Mouse (Mus musculus): ENCODE results near the gene Alox12.
A peak's percentile ranks its signal among the peaks of the same experiment; 100 is the strongest.

Gene Alox12

DNA sequence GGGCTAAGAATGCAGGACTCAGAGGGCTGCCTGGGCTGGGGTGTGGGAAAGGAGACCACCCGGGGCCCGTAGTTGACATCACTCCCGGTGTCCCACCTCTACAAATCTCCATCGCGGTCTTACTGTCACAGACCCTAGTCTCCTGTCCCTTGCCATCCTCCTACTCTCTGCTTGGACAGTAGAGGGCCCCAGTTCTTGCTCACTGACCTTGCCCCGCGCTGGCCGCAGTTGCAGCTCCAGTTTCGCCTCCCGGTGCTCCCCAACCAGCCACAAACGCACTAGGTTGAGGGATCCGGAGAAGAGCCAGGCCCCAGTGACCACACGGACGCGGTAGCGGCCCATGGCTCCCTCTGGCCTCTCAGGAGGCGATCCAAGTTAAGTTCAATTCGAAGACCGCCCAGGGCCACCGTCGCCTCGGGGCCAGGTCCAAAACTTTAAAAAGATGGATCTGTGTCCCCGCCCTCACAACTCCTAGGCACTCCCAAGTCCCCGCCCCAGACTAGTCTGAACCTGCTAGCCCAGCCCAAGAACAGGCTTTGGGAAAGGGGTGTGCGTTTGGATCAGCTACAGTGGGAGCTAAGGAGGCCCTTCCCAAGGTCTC lies at the start of gene Alox12:
Gene Alox12 (minus strand): TSS at position 423 of the 601 bp plus-strand sequence.
- DNase-seq (ENCODE audit: low read depth) = no peak

DNA sequence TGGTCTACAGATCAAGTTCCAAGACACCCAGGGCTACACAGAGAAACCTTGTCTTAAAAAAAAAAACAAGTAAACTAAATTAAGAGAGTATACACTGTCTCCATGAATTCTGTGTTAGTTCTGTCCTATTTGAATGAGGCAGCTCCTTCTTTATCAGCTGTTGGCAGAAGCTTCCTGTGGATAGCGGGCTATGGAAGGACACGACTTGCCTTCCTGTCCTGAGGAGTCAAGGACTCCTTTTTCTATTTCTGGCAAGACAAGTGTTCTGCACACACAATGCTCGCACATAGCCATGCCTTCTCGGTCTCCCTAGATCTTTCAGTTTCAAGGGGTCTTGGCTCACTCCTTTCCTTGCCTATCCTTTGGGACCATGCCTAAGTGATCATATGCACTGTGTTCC lies 47.1 kb upstream of the Alox12 start:
- peak; percentile 63 for DNase-seq (ENCODE audit: low read depth)

DNA sequence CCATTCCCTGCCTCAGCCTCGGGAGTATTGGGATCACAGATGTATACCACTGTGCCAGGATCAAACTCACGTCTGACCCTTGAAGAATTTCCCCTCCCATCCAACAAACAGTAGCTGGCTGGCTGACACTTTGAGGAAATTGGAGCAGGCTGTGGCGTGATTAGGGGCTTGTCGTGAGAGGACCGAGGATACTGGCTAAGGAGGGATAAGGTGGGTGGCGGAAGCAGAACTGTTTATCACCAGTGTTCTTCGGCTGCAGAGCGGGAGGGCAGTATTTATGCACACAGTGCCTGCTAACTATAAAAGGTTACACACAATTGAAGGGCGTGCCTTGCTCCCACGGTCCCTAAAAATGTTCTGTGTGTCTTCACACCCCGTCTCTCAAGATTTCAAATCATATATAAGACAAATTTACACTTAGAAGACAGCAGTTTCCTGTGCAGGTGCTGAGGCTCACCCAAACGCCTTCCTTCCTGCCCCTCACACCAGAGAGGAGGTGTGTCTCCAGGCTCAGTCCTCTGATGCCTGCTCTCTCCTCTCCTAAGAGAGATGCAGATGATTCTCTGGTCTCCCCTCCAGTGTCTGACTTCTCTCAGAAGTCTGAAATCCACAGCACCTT lies 42.8 kb upstream of the Alox12 start:
- no peak for DNase-seq (ENCODE audit: low read depth)

DNA sequence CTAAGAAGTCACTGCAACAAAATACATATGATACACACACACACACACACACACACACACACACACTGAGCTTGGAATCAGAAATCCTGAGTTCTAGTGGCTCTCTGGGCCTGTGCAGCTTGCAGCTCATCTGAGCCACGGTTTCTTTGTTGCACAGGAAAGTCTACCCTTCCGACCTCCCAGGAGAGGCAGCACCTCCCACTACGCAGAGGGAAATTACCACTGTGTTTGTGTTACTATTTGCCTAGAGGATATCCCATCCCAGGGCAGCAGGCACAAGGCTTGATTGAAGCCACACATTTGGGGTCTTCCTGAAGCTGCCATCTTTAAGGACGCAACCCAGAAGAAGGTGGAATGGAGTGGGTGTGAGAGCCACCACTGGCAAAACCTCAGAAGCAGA lies 42.3 kb upstream of the Alox12 start:
- DNase-seq (ENCODE audit: low read depth) = no peak

DNA sequence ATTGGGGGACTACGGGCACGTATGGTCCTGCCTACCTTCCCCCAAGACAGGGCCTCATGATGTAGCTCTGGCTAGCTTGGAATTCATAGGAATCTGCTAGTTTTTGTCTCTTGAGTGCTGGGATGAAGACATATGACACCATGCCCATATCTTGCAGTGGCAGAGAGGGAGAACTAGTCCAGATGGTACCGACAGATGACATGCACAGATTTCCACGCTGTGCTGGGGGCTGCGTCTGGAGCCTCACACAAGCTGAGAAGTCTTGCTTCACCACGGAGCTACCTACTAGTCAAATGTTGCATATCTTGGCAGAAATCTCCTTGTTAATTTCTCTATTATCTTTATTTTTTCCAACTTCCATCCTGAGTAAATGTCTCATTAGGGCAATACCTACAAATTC lies 38.7 kb upstream of the Alox12 start:
- no peak for DNase-seq (ENCODE audit: low read depth)

DNA sequence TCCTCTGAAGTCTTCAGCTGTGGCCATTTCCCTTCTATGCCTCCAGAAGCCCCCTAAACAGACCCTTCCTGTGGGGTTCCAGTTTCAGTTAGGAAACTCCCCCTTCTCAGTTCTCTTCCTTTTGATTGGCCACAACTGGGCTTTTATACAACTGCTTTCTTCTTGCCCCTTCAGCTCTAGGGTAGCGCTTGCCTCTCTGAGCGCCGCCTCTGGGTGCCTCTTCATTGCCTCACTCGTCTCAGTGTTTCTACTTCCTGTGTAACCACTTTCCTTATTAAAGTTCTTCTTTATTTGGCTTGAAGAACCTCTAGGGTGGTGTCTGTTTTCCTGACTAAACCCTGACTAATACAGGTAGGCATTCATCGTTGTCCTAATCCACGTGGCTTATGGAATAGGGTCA lies 36.1 kb upstream of the Alox12 start:
- no peak for DNase-seq (ENCODE audit: low read depth)

DNA sequence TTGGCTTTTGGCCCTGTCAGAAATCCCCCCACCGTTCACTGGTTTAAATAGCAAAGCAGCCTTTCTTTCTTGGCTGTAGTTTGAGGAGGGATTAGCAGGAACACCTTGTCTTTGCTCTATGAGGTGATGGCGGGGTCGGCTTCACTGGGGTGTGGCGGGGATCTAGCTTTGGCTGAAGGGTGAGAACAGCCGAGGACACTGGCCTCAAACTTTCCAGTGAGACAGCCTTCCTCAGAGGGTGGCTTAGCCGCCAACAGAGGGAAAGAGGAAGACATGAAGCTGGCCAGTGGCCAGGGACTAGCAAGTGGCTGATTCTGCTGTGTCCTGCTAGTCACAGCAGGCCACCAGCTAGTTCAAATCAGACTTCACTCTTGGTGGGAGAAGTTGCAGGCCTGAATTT lies 34.1 kb upstream of the Alox12 start:
- peak; percentile 57 for DNase-seq (ENCODE audit: low read depth)

DNA sequence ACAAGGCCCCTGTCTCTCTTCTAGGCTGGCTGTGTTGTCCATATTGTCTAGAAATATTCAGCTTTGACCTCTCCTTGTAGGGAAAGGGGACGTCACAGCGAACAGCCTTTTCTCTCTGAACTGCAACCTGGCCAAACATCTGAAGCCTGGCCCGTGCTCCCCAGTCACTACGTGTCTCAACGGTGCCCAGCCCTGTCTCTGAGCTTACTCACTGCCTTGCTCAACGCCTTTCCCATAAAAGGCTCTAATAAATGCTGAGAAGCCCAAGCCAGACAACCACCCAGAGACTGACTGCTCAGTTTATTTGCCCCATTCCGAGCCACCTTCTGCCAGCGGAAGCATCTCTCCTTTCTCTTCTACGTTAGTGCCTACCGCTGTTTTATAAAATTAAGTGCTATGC lies 32.9 kb upstream of the Alox12 start:
- DNase-seq (ENCODE audit: low read depth) = no peak

DNA sequence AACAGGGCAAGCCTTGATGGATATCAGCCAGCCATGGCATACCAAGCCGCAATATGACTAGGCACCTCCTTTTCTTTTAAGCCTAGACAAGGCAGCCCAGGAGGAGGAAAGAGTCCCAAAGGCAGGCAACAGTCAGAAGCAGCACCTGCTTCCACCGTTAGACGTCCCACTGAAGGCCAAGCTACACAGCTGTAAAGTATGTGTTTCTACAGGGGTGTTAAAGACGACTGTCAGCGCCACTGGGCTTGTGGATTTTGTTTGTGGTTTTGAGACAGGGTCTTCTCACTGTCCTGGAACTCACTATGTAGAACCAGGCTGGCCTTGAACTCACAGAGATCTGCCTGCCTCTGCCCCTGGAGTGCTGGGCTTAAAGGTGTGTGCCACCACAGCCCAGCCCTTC lies 30.5 kb upstream of the Alox12 start:
- DNase-seq (ENCODE audit: low read depth) = no peak

DNA sequence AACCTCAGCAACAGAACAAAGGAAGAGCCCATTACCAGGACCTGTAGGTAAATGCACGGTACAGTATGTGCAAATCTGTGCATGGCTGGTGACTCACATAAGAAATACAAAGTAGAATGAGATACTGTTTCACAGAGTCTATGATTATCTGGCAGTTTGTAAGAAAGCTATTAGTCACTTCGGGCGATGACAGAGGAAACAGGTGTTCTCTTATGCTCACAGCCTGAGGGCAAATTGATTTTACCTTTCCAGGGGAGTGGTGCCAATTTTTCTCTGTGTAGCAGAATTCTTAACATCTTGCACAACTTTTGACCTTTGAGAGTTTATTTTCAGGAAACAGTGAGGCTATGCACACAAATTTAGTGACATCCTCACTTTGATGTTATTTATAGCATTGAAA lies 29.6 kb upstream of the Alox12 start:
- DNase-seq (ENCODE audit: low read depth) = peak; percentile 59

DNA sequence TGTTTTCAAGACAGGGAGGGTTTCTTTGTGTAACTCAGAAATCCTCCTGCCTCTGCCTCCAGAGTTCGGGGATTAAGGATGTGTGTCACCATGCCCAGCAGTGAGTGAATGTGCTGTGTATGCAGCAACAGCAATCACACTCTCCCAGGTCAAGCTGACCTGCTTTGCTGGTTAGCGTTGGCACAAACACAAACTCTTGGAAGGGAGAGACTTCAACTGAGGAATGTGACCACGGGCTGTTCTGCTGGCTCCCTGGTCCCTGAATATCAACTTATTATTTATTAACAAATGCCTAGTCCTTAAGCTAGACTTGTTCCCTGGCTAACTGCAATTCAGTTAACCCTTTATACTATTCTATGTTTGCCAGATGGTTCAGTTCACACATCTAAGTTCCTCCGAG lies 28.5 kb upstream of the Alox12 start:
- DNase-seq (ENCODE audit: low read depth) = no peak

DNA sequence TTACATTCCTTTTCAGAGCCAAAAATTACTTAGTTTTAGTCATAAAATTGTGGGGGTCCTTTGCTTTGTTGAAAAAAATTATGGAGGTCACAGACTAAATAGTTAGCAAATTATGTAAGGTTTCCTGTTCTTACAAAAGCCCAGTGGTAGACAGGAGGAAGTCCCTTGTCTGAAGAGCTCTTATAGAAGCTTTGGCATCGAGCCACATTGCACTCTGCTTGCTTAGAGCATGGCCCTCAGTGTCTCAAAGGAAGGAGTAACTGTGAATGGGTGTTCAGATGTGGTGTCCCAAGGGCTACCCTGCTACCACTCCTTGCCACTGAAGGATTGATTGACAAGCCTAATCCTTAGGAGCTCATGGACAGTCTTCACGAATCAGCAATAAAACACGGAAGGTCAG lies 25.3 kb upstream of the Alox12 start:
- DNase-seq (ENCODE audit: low read depth) = peak; percentile 76

DNA sequence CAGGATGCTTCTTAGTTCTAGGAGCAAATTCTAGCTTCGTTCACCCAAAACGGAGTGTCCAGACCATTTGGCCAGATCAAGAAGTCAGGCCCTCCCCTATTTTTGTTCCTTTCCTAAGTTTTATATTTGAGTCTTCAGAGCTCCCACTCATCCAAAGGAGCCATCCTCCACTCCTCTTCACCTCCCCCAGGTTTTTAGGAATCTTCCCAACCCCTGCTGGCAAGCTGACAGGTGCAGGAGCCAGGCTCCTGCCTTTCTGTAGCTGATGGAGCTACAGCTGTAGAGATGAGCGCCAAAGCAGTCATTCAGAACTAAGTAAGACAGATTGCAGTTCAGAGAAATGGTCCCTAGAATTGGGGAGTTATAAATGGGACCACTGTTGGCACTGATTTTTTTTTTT lies 23.8 kb upstream of the Alox12 start:
- no peak for DNase-seq (ENCODE audit: low read depth)

DNA sequence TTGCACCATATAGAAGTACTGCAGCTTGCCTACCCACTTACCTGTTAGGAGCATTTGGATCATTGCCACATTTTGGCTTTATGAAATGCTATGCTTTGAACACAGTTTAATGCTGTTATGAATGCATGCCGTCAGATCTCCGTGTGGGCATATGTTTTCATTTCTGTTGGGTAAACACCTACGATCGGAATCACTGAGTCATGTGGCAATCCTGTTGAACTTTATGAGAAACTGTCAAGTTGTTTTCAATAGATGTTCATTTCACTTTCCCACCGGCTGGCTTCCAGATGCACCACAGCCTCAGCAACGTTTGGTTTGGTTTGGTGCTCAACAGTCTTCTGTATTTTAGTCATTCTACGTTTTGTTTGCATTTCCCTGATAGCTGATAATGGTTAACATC lies 16.5 kb upstream of the Alox12 start:
- no peak for DNase-seq (ENCODE audit: low read depth)

DNA sequence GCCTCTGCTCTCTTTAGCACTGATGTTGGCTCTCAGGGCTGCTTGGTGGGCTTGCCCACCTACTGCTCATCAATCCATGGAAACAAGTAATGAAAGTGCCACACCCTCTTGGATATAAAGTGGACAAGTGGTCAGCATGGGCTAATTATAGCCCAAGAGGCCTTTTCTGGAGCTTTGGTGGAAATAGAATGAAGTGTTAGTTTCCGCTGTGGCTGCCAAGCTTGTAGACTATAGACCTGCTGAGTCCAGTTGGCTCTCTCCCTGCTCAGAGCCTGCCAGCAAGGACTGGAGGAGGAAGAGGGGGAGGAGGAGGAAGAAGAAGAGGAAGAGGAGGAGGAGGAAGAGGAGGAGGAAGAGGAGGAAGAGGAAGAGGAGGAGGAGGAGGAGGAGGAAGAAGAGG lies 11.3 kb upstream of the Alox12 start:
- DNase-seq (ENCODE audit: low read depth) = no peak

DNA sequence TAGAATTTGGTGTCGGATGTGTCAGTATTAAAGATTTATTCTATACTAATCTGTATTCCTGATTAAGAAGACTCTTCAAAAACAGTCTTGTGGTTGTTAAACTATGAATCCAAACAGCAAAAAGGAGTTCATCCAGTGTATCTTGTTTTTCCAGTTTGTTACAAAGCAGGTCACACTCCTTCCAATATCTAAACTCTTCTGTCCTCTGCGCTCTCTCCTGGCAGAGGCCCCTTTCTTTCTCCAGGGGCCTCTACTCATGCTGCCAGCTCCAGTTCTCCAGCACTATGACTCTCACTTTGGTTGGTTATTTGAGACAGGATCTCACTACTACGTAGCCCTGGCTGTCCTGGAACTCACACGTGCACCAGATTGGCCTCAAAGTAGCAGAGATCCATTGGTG lies 10.7 kb upstream of the Alox12 start:
- no peak for DNase-seq (ENCODE audit: low read depth)

DNA sequence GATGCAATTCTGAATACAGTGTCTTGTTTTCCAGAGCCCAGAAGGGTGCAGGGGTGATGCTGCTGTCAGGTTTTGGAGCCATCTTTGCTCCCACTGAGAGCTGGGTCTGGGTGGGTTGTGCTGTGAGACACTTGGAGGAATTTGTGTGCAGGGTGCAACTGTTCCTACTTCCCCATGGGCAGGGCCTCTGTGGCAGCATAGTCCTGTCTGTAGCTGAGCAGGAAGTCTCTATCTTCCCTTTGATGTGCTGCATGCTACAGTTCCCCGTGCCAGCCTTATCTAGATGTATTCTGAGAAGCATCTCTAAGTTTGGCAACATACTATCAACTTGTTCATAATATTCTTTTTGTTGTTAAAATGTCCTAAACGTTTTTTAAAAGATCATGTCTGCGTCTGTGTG lies 10.1 kb upstream of the Alox12 start:
- DNase-seq (ENCODE audit: low read depth) = no peak

DNA sequence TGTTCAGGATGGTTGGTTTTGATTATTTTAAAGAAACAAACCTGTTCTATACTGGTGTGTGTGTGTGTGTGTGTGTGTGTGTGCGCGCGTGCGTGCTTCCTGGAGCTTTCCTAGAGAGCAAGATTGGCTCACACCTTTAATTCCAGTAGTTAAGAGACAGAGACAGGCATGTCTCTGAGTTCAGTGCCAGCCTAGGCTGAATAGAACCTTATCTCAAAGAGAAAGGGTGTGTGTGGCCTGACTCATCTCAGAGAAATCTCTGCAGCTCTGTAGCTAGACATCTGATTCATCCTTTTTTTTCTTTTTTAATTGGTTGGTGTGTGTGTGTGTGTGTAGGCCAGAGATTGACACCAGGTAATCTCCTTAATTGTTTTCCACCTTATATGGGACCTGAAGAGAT lies 3.9 kb upstream of the Alox12 start:
- DNase-seq (ENCODE audit: low read depth) = no peak

DNA sequence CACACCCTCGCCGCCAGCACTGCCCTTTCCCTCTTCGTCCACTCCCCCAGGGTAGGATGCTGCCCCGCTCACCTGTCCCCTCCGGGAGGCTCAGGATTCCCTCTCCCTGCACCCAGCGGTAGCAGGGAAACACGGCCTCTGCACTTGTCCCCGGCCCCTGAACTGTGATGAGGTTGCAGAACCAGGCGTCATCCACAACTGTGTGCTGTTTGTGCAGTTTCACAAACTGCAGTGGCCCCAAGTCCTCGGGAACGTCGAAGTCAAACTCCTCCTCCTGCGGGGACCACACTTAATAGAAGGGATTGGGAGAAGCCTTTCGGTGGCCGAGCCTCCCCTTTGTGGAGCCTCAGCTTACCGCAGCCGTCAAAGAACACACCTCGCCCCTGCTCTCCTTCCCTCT lies 816 bp downstream of the Alox12 start:
- DNase-seq (ENCODE audit: low read depth) = no peak

DNA sequence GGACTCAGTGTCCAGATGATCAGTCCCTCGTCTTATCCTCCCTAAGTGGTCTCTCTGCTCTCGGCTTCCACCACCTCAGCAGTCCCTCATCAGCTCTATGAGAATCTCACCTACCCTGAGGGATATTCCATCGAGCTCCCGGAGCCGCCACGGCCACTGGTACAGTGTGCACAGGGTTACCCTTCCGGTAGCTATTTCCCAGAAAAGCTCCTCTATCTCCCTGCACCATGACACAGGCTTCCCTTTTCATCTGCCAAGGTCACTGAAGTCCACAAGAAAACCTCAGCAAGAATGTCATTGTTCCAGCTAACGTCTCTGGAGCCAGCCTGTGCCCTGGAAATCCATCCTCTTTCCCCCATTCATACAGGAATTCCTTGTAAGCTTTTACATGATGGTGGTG lies 3.3 kb downstream of the Alox12 start:
- DNase-seq (ENCODE audit: low read depth) = no peak

DNA sequence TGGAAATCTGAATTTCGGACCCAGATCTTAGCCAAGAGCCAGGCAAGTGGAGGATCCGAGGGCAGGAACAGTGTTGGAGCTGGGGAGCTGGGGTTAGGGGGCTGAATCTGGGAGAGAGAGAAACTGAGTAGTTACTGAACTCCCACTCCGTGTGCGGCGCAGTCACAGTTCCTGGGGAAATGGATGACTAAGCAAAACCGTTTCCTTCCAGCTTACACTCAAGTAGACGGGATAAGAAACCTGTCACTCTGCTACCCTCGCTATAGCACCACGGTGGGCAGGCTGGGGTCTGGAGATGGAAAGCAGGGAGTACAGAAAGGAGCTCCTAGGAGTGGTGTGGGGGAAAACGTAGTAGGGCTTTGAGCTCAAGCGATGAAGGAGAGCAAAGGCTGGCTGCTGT lies 5.0 kb downstream of the Alox12 start:
- peak; percentile 57 for DNase-seq (ENCODE audit: low read depth)

DNA sequence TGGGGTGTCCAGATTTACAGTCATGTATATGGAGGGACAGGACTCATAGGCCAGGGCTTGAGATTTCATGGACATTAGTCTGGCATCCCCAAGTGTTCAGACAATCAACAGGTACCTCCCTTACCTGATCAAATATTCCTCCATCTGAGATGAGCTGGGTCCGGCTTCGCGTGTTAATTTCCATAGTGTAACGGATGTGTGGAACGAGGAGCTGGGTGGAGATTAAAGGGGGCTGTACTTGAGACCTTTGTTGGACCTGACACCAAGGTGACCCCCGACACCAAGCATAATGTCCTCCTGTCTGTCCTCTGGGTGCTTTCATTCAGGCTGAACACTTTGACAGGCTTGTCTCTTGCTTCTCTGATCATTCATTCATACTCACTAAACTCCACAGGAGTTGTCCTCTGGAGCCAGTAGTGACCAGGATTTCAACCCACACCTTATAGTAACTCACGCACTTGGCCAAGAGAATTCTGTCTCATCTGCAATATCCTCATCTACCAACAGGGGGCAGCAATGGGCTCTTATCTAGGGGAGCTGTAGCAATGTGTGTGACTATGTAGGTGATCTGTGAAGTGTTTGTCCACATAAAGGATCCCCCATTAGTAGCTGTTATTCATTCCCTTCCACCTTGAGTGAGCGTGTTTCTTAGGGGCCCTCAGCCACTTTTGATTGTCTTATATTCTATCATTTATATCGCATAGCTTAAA lies 7.9 kb downstream of the Alox12 start:
- peak; percentile 77 for DNase-seq (ENCODE audit: low read depth)

DNA sequence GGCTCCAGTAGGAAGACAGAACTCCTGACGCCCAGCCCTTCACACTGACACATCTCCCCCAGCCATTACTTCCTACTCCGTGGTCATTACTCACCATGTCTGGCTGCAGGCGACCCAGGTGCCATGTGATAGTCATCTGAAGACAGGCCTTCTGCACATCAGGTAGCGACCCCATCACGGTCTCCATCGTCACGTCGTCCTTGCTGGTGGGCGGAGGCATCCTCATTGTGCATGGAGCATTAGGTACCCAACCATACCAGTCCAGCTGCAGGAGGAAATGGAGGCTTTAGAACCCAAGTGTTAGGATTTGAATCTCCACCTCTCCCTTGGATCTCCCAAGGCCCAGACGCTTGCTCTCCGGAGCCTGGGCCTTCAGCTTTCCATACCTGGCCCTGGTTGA lies 12.6 kb downstream of the Alox12 start:
- no peak for DNase-seq (ENCODE audit: low read depth)
